Mouse (Mus musculus) myocyte (in vitro differentiated cells): ENCODE measurements around the gene Procr. TPM values are rescaled to one million over a fixed set of nuclear protein-coding genes. Genes with fewer than 3 reads are reported as not detected.

ENCODE experiments used
- H3K27me3 ChIP-seq: one replicate; pipeline ENCODE4 v1.6.1; 2011; ENCODE audit not compliant: control insufficient read depth, insufficient read depth, insufficient read length
- H3K36me3 ChIP-seq: one replicate; pipeline ENCODE4 v1.6.1; 2011; ENCODE audit not compliant: control insufficient read depth, insufficient read depth
- H3K4me2 ChIP-seq: one replicate; pipeline ENCODE4 v1.6.1; 2011; ENCODE audit warnings: low read depth, control low read depth
- H3K4me3 ChIP-seq: one replicate; pipeline ENCODE4 v1.5.1; 2011; ENCODE audit warnings: mild to moderate bottlenecking, control low read depth, moderate library complexity
- H3K79me2 ChIP-seq: one replicate; pipeline ENCODE4 v1.6.1; 2011; ENCODE audit not compliant: control insufficient read depth, insufficient read depth
- H3ac ChIP-seq: one replicate; pipeline ENCODE4 v1.6.1; 2011; ENCODE audit not compliant: control insufficient read depth, insufficient read length
- CEBPB ChIP-seq: IDR thresholded peaks from 2 replicates; pipeline ENCODE4 v1.6.1; 2011; ENCODE audit warnings: mild to moderate bottlenecking, moderate library complexity; ENCODE audit not compliant: poor library complexity, insufficient read depth, severe bottlenecking
- E2F4 ChIP-seq: IDR thresholded peaks from one replicate; pipeline ENCODE4 v1.6.1; 2011; ENCODE audit warnings: mild to moderate bottlenecking, control low read depth, moderate library complexity; ENCODE audit not compliant: insufficient read depth
- MAX ChIP-seq: IDR thresholded peaks from one replicate; pipeline ENCODE4 v1.6.1; 2011; ENCODE audit warnings: low read depth, mild to moderate bottlenecking, control low read depth
- MYOD1 ChIP-seq, 3 experiments: IDR thresholded peaks; one replicate each; pipeline ENCODE4 v1.6.1; 2011; ENCODE audit warnings: control low read depth in 2 of 3, low read depth in 2 of 3, mild to moderate bottlenecking in 2 of 3, moderate library complexity in 1 of 3; ENCODE audit not compliant: insufficient read length in 2 of 3, control insufficient read depth in 1 of 3
- MYOG ChIP-seq, 3 experiments: IDR thresholded peaks; one replicate each; pipeline ENCODE4 v1.6.1; 2011; ENCODE audit warnings: control low read depth in 2 of 3, low read depth in 2 of 3, mild to moderate bottlenecking in 2 of 3; ENCODE audit not compliant: insufficient read length in 2 of 3, control insufficient read depth in 1 of 3, insufficient read depth in 1 of 3
- POLR2A ChIP-seq: IDR thresholded peaks from one replicate; pipeline ENCODE4 v1.6.1; 2011; ENCODE audit warnings: low read depth, mild to moderate bottlenecking, control low read depth, moderate library complexity; ENCODE audit not compliant: insufficient read length
- POLR2AphosphoS2 ChIP-seq: IDR thresholded peaks from one replicate; pipeline ENCODE4 v1.6.1; 2011; ENCODE audit warnings: low read depth, control low read depth; ENCODE audit not compliant: insufficient read length
- REST ChIP-seq: IDR thresholded peaks from one replicate; pipeline ENCODE4 v1.6.1; 2011; ENCODE audit warnings: mild to moderate bottlenecking, control low read depth, moderate library complexity; ENCODE audit not compliant: insufficient read depth, insufficient read length
- SRF ChIP-seq: IDR thresholded peaks from one replicate; pipeline ENCODE4 v1.6.1; 2011; ENCODE audit warnings: low read depth; ENCODE audit not compliant: control insufficient read depth, insufficient read length
- TCF12 ChIP-seq: IDR thresholded peaks from one replicate; pipeline ENCODE4 v1.6.1; 2011; ENCODE audit warnings: mild to moderate bottlenecking, control low read depth; ENCODE audit not compliant: poor library complexity, insufficient read depth, severe bottlenecking
- TCF3 ChIP-seq: IDR thresholded peaks from one replicate; pipeline ENCODE4 v1.6.1; 2011; ENCODE audit warnings: low read depth, control low read depth; ENCODE audit not compliant: insufficient read length
- USF1 ChIP-seq: IDR thresholded peaks from one replicate; pipeline ENCODE4 v1.6.1; 2011; ENCODE audit warnings: low read depth, mild to moderate bottlenecking, control low read depth, moderate library complexity
- polyA plus RNA-seq: library from polyadenylated mRNA; unstranded; fragments of >200 nt; fragmentation: generic; extraction: Trizol; gene quantifications from one replicate; pipeline ENCODE4 v1.2.1, GENCODE M21; 2012; ENCODE audit warnings: missing spikeins

Procr gene
- polyA plus RNA-seq, 1 experiment: 2.7 TPM

GRCm38 (mm10) chr2:155717082-155717990, 33.6 kb upstream of the Procr start:
- H3K4me2 ChIP-seq: no peak overlapping the region
- H3K4me3 ChIP-seq: no peak overlapping the region
- no peaks in the 10 kb centered on the region for H3K79me2 ChIP-seq
- TF ChIP-seq MYOD1 (IDR thresholded peaks at IDR 0.05; ENCODE audit: control insufficient read depth in 1 of 3, insufficient read length in 2 of 3, low read depth in 2 of 3) (no peak), USF1 (no peak), MYOG (IDR thresholded peaks at IDR 0.05; ENCODE audit: control insufficient read depth in 1 of 3, insufficient read depth in 1 of 3, insufficient read length in 2 of 3, low read depth in 2 of 3) (no peak), TCF12 (no peak), POLR2A (no peak), CEBPB (no peak), MAX (no peak), E2F4 (no peak), TCF3 (no peak), SRF (no peak), POLR2AphosphoS2 (no peak), REST (no peak)
- no peaks in the 10 kb centered on the region for H3K27me3 ChIP-seq
- H3K36me3 ChIP-seq: peaks cover 7% of the 10 kb centered on the region
- H3ac ChIP-seq: no peak overlapping the region

- Histone ChIP-seq H3K79me2 (no peaks in the 10 kb centered on the region), H3K27me3 (no peaks in the 10 kb centered on the region), H3ac (no peak overlapping the region), H3K4me2 (no peak overlapping the region), H3K4me3 (no peak overlapping the region), H3K36me3 (peaks cover 7% of the 10 kb centered on the region)
- no peak for TF ChIP-seq MAX
- TF ChIP-seq POLR2A: no peak
- TF ChIP-seq POLR2AphosphoS2: no peak
- no peak for TF ChIP-seq REST
- no peak for TF ChIP-seq CEBPB
- no peak for TF ChIP-seq TCF12
These were observed 30.3 kb upstream of the Procr start for GRCm38 (mm10) chr2:155720585-155720984.

- TF ChIP-seq TCF12 (no peak), MYOD1 (IDR thresholded peaks at IDR 0.05; ENCODE audit: control insufficient read depth in 1 of 3, insufficient read length in 2 of 3, low read depth in 2 of 3) (no peak), E2F4 (no peak), REST (no peak), SRF (no peak), MYOG (IDR thresholded peaks at IDR 0.05; ENCODE audit: control insufficient read depth in 1 of 3, insufficient read depth in 1 of 3, insufficient read length in 2 of 3, low read depth in 2 of 3) (no peak), MAX (no peak), CEBPB (no peak), POLR2AphosphoS2 (no peak), POLR2A (no peak), USF1 (no peak), TCF3 (no peak)
- H3ac ChIP-seq: no peak overlapping the region
- no peaks in the 10 kb centered on the region for H3K79me2 ChIP-seq
- no peak overlapping the region for H3K4me2 ChIP-seq
- no peaks in the 10 kb centered on the region for H3K36me3 ChIP-seq
- H3K27me3 ChIP-seq: no peaks in the 10 kb centered on the region
- no peak overlapping the region for H3K4me3 ChIP-seq
These were observed 26.9 kb upstream of the Procr start for GRCm38 (mm10) chr2:155724036-155724435.

GRCm38 (mm10) chr2:155724526-155724925, 26.4 kb upstream of the Procr start:
- TF ChIP-seq POLR2A (no peak), SRF (no peak), MAX (no peak), USF1 (no peak), TCF12 (no peak), E2F4 (no peak), TCF3 (no peak), MYOG (IDR thresholded peaks at IDR 0.05; ENCODE audit: control insufficient read depth in 1 of 3, insufficient read depth in 1 of 3, insufficient read length in 2 of 3, low read depth in 2 of 3) (no peak)
- H3K4me3 ChIP-seq: no peak overlapping the region
- H3ac ChIP-seq: no peak overlapping the region
- no peaks in the 10 kb centered on the region for H3K27me3 ChIP-seq
- H3K4me2 ChIP-seq: no peak overlapping the region
- H3K36me3 ChIP-seq: no peaks in the 10 kb centered on the region
- no peaks in the 10 kb centered on the region for H3K79me2 ChIP-seq

GRCm38 (mm10) chr2:155726302-155726701, 24.6 kb upstream of the Procr start:
- Histone ChIP-seq H3ac (no peak overlapping the region), H3K4me3 (no peak overlapping the region), H3K79me2 (no peaks in the 10 kb centered on the region), H3K4me2 (no peak overlapping the region), H3K27me3 (no peaks in the 10 kb centered on the region), H3K36me3 (no peaks in the 10 kb centered on the region)
- TF ChIP-seq REST: no peak
- TF ChIP-seq TCF12: no peak
- TF ChIP-seq POLR2A: no peak
- TF ChIP-seq E2F4: no peak
- TF ChIP-seq MAX: no peak
- no peak for TF ChIP-seq MYOD1 (IDR thresholded peaks at IDR 0.05; ENCODE audit: control insufficient read depth in 1 of 3, insufficient read length in 2 of 3, low read depth in 2 of 3)
- no peak for TF ChIP-seq CEBPB
- TF ChIP-seq POLR2AphosphoS2: no peak
- TF ChIP-seq MYOG (IDR thresholded peaks at IDR 0.05; ENCODE audit: control insufficient read depth in 1 of 3, insufficient read depth in 1 of 3, insufficient read length in 2 of 3, low read depth in 2 of 3): no peak
